Mouse (Mus musculus): ENCODE measurements around the gene Gm42957.
A peak's percentile ranks its signal among the peaks of the same experiment; 100 is the strongest.
"Not testable (repeated sequence)": the region's sequence is repeated elsewhere in the genome, so short reads cannot be mapped to it uniquely, and the experiment has no call there.

Gene Gm42957

DNA sequence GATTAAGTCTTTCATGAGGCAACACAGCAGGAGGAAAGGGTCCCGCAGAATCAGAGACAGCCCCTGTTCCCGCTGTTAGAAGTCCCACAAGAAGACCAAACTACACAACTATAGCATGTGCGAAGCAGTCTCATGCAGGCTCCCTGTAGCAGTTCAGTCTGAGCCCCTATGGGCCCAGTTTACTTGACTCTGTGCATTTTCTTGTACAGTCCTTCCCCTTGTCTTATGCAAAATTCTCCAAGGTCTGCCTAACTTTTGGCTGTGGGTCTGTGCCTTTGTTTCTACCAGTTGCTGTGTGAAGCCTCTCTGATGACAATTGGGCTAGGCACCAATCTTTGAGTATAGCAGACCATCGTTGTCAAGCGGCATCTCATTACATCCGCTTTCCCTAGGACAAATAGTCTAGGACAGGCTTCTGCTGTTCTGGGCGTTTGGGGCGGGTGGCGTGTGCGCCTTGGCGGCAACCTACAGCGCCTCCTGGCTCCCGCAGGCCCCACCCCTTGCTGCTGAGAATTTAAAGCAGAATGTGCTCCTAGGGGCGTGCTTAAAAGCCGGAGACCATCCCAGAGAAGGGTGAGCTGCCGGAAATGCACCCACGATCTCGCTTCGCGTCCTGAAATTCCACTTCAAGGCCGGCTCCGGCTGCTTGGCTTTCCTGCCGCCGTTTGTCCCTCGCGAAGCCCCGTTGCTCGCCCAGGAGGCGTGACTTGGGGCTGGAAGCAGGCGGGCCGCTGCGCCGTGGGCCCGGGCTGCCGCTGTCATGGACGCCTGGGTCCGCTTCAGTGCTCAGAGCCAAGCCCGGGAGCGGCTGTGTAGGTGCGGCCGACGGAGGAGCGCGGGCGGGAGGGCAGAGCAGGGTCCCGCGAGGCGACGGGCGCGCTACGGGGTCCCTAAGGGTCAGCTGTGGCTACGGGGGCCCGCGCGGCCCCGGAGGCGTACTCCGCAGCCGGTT, at the start of gene Gm42957, which contains the start of gene Pex11b:
Gene Gm42957, plus strand, starts transcription at position 547 of the 952 bp plus-strand sequence.
Gene Pex11b, plus strand, starts transcription at position 449 of the 952 bp plus-strand sequence.
- peak; percentile 89 for DNase-seq

DNA sequence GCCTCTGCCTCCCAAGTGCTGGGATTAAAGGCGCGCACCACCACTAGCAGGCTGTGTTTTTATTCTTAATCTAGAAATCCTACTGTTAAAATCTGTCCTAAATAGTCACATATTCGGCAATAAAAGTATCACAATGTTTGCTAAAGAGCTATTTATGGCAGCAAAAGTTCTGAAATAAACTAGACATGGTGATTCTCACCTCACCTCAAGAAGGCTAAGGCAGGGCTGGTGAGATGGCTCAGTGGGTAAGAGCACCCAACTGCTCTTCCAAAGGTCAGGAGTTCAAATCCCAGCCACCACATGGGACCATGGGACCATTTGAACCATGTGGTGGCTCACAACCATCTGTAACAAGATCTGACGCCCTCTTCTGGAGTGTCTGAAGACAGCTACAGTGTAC, 44.6 kb upstream of the Gm42957 start:
- DNase-seq, result no peak

DNA sequence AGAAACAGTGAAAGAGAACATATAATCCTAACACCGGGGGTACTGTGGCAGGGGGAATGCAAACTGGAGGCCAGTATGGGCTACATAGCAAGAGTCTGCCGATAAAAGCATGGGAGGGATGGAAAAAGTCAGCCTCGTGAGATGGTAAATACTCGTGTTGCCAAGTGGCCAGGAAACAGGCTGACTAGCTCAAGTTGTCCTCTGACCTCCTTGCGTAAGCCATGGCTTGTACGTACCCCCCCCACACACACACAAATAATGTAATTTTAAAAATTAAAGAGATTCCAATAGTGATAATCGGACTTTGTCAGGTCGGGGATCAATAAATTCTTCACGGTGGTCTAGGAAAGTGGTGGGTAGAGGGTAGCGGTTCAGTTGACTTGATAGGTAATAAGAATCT, 41.9 kb upstream of the Gm42957 start:
- no peak for DNase-seq

GRCm38 (mm10) chr3:96593790-96594560, 41.3 kb upstream of the Gm42957 start, which contains the start of gene Polr3gl:
Polr3gl (minus strand) TSS chr3:96594181.
- peak; percentile 95 for DNase-seq

GRCm38 (mm10) chr3:96594851-96595250, 40.4 kb upstream of the Gm42957 start:
- no peak for DNase-seq

DNA sequence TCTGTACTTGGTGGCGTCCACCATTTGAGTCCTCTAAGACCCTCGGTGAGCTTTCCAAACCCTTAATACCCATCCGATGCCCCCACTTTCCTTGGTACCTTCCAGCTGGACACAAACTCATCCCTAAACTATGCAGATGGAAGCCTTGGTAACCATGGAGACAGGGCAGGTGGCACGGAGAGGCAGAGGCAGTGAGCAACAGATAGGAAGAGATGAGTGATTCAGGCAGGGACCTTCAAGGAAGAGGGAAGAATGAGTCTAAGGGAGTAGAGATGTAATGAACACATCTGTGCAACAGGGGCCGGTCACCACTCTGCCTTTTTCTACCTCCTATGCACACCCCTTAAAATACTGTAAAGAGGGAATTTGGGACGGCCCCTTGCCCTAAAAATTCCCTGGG, 39.6 kb upstream of the Gm42957 start:
- DNase-seq, result no peak

DNA sequence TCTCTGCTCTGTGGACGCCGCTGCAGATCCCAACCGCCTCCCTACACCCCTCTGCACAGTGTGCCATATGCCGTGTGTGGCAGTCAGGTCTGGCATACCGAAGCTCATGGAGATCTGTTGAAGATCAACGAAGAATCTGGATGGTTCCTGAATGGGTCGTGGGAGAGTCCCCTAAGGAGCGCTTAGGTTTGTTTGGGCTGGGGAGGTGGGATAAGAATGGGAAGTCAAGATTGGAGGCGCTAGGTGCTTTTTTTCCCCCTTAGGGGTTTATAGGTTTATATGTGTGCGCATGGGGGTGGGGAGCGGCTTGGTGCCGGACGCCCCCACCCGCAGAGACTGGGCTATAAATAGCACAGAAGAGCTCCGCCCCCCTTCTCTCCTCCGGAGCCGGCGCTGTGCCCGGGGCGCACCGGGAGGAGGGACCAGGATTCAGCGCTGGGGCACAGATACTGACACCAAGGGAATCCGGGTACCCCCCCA, 39.0 kb upstream of the Gm42957 start, which contains the start of gene Ankrd34a:
Gene Ankrd34a, plus strand, starts transcription at position 409 of the 480 bp plus-strand sequence.
- no peak for DNase-seq

DNA sequence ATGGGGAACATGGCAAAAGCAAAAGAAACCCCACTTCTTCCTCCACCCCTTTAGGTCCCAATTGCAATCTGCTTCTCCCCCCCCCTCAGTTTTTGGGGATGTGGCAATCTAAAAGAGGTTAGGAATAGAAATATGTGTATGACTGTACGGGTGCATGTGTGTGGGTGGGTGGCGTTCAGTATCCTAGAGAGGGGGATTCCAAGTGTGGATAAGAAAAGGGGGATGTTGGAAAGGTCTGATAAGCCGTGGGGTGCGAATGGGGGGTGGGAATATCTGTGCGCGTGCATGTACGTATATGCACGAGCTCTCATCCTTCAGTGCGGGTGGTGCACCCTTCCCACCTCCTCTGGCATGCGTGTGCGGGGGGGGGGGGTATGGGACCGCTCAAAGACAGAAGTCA, 38.4 kb upstream of the Gm42957 start:
- no peak for DNase-seq

GRCm38 (mm10) chr3:96597435-96597891, 37.8 kb upstream of the Gm42957 start:
- peak; percentile 73 for DNase-seq

DNA sequence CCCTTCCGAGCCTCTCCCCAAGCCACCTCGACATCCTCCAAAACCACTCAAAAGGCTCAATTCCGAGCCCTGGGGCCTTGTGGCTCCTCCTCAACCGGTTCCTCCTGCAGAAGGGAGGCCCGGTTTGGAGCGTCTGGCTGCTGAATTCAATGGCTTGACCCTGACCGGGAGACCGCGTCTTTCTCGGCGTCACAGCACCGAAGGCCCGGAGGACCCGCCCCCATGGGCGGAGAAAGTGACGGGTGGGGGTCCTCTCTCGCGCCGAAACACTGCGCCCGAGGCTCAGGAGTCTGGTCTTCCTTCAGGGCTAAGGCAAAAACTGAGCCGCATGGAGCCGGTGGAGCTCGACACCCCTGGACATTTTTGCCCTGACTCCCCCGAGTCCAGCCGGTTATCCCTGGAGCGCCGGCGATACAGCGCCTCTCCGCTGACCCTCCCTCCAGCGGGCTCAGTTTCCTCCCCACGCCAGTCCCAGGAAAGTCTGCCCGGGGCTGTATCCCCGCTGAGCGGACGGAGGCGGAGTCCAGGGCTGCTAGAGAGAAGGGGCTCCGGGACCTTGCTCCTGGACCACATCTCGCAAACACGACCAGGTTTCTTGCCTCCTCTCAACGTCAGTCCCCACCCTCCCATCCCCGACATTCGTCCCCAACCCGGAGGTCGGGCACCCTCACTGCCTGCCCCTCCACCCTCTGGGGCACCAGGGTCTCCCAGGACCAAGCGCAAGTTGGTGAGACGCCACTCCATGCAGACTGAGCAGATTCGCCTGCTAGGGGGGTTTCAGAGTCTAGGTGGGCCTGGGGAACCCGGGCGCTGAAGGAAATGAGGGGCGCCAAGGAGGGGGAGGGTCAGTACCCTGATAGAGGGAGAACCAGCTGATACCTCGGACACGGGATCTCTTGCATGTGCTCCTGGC, 36.9 kb upstream of the Gm42957 start:
- DNase-seq, result peak; percentile 90

GRCm38 (mm10) chr3:96599069-96599393, 36.2 kb upstream of the Gm42957 start:
- no peak for DNase-seq

DNA sequence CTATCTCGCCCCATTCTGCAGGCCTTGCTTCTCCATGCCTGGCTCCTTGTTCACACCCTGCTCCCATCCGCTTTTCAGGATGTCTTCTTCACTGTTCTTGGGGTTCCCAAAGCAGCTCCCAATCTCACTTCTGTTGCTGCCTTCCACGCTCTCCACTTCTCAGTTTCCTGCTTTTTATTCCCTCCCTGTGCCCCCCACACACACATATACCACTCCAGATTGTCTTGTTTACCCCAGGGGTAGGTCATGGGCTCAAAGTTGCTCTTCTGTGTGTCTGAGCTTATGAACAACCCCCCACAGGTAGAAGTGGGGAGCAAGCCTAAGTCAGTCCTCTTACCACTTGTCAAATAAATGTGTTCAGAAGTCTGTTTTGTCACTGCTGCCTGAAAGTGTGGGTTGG, 35.9 kb upstream of the Gm42957 start:
- no peak for DNase-seq

DNA sequence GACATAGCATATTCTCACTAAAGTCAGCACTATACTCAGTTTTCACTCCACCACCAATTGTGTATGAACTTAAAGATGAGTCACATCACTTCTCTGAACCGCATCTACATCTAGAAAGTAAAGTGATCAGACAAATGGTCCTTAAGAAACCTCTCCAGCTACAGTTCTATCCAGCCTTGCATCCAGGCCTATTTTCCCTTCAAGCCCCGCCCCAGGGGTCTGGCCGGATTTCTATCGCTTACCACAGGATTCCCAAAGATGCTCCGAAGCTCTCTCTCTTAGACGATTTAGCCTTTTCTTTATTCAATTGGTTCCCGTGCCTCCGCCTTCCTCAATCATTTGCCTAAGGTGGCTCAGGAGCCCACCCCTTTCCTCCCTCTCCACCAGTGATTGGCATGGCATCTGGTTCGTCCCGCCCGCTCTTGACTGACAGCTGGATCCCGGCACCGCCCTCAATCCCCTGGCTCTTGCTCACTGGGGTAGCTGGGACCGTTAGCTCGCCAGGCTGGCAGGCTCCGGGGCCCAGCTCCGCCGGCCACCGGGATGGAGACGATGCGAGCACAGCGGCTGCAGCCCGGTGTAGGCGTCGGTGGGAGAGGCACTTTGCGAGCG, 34.5 kb upstream of the Gm42957 start, which contains the start of gene Lix1l:
Gene Lix1l, plus strand, starts transcription at position 511 of the 612 bp plus-strand sequence.
- peak; percentile 95 for DNase-seq

DNA sequence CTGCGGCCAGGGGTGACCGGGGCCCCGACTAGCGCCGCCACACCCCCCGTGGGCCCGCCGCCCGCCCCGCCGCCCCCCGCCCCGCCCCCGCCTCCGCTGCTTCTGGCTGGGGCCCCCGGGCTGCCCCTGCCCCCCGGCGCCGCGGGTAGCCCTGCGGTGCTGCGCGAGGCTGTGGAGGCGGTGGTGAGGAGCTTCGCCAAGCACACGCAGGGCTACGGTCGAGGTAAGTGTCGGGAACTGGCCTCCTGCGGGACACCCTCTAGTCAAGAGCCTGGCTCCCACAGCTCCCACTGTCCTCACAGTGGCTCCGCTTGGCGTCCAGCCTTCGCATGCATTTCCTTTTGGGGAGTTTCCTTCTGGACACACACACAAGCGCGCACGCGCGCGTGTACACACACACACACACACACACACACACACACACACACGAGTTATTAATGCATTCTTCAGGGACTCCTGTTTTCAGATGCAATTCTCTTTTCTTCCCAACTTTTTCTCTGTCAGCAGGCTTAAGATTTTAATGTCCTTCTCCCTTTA, 34.0 kb upstream of the Gm42957 start:
- peak; percentile 83 for DNase-seq

GRCm38 (mm10) chr3:96601941-96602703, 33.2 kb upstream of the Gm42957 start:
- no peak for DNase-seq

DNA sequence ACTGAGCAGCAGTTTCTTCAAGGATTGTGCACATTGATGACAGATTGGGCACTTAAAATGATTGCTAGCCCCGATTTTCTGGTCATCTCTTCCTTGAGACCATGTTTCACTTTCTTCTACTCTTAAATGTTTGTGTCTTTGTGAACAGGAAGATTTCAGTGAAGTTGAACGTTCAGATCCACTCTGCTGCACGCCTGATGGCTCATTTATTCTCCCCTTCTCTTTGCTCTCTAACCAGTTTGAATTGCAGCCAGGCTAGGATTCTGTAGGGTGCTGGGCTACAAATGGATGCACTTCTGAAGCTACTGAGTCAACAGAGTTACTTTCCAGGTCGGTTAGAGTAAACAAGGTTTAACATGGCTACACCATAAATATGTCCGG, 32.6 kb upstream of the Gm42957 start:
- DNase-seq, result no peak

- DNase-seq, result no peak
These were observed 32.0 kb upstream of the Gm42957 start for GRCm38 (mm10) chr3:96603311-96603710.

DNA sequence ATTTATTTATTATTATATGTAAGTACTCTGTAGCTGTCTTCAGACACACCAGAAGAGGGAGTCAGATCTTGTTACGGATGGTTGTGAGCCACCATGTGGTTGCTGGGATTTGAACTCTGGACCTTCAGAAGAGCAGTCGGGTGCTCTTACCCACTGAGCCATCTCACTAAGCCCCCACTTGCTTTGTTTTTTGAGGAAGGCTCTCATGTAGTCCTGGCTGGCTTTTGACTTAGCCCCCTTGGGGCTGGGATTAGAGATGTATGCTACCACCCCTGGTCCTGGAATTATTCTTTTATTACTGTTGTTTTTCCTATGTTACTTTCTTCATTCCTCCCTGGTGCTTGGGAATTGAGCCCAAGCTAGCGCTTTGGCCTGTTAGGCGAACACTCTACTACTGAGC, 29.3 kb upstream of the Gm42957 start:
- DNase-seq, result not testable (repeated sequence)

GRCm38 (mm10) chr3:96606618-96607017, 28.7 kb upstream of the Gm42957 start:
- no peak for DNase-seq

- DNase-seq, result no peak
These were observed 17.3 kb upstream of the Gm42957 start for GRCm38 (mm10) chr3:96617941-96618340.

- no peak for DNase-seq
These were observed 12.1 kb upstream of the Gm42957 start for GRCm38 (mm10) chr3:96623201-96623600.
